Mouse (Mus musculus) left cerebral cortex, adult 9 months (tissue): ENCODE measurements around the gene Pde4dip.

Experiments
- DNase-seq, 2 experiments: peaks; one replicate each; pipeline ENCODE4 v3.0.0; 2022; ENCODE audit warnings: low spot score in 2 of 2

Gene Pde4dip

GRCm38 (mm10) chr3:97844163-97844820, 44.2 kb downstream of the Pde4dip start:
- DNase-seq: peak in 1 of 2 experiments; percentile 47

- DNase-seq: no peak
Measured at GRCm38 (mm10) chr3:97842641-97843040, 45.9 kb downstream of the Pde4dip start.

- no peak for DNase-seq
Measured at GRCm38 (mm10) chr3:97840439-97840838, 48.1 kb downstream of the Pde4dip start.

- DNase-seq: no peak
Measured at GRCm38 (mm10) chr3:97835888-97836287, 52.6 kb downstream of the Pde4dip start.

GRCm38 (mm10) chr3:97834625-97835024, 53.9 kb downstream of the Pde4dip start:
- no peak for DNase-seq

GRCm38 (mm10) chr3:97831564-97832320, 56.8 kb downstream of the Pde4dip start:
- DNase-seq: no peak

- DNase-seq: no peak
Measured at GRCm38 (mm10) chr3:97830622-97831021, 57.9 kb downstream of the Pde4dip start.

- DNase-seq: no peak
Measured at GRCm38 (mm10) chr3:97830122-97830521, 58.4 kb downstream of the Pde4dip start.

GRCm38 (mm10) chr3:97828286-97828685, 60.2 kb downstream of the Pde4dip start:
- DNase-seq: no peak

GRCm38 (mm10) chr3:97825246-97825645, 63.3 kb downstream of the Pde4dip start:
- no peak for DNase-seq

- no peak for DNase-seq
Measured at GRCm38 (mm10) chr3:97824744-97825143, 63.8 kb downstream of the Pde4dip start.

- no peak for DNase-seq
Measured at GRCm38 (mm10) chr3:97824011-97824711, 64.3 kb downstream of the Pde4dip start.

- DNase-seq: no peak
Measured at GRCm38 (mm10) chr3:97823438-97823837, 65.1 kb downstream of the Pde4dip start.

GRCm38 (mm10) chr3:97819050-97819449, 69.5 kb downstream of the Pde4dip start:
- no peak for DNase-seq

- DNase-seq: no peak
Measured at GRCm38 (mm10) chr3:97818383-97818982, 70.0 kb downstream of the Pde4dip start.

GRCm38 (mm10) chr3:97811651-97812399, 76.7 kb downstream of the Pde4dip start:
- peak; percentile 61 to 68 for DNase-seq

GRCm38 (mm10) chr3:97811158-97811557, 77.3 kb downstream of the Pde4dip start:
- DNase-seq: no peak

GRCm38 (mm10) chr3:97810334-97810733, 78.2 kb downstream of the Pde4dip start:
- DNase-seq: no peak

- no peak for DNase-seq
Measured at GRCm38 (mm10) chr3:97805559-97805958, 82.9 kb downstream of the Pde4dip start.

GRCm38 (mm10) chr3:97803675-97804074, 84.8 kb downstream of the Pde4dip start:
- no peak for DNase-seq

- no peak for DNase-seq
Measured at GRCm38 (mm10) chr3:97802927-97803326, 85.6 kb downstream of the Pde4dip start.
